ENCODE assay signal across 10 mouse cellular contexts in the genomic region with DNA sequence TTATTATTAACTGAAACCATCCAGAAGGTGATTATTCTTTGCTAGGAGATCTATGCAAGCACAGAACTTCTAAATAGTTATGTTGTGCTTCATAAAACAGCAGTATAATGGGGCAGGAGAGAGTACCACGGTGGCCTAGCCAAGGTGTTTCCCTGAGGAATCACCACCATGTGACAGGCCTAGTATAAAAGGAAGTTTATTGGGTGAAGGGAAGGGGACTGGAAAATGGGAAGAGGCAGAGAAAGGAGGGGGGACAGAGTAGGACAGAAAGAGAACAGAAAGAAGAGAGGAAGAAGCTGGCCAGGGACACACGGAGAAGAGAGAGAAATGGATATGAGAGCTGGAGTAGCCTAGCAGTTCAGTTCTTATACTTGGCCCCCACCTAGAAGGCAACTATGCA. TPM values are rescaled to one million over a fixed set of nuclear protein-coding genes. Genes with fewer than 3 reads are reported as not detected.
DNase-seq lines count a peak whose midpoint lies in the region; ATAC-seq and TF ChIP-seq lines count a peak whose summit lies in the region.
"Had no signal": no experiment of that assay in that cellular context is flagged by ENCODE, and none has a peak within 500 bp of the region (broad histone marks: within the 10 kb centered on the region; RNA-seq: fewer than 3 reads in every experiment).

No protein-coding gene starts in this region.

- ATAC-seq in forebrain, embryonic 13.5 days: no peak
- ATAC-seq in lung, embryonic 14.5 days (ENCODE audit: insufficient read depth): 0 out of 2 replicates have a peak, but pooled peaks have one; percentile 12
- ATAC-seq in hindbrain, embryonic 14.5 days (ENCODE audit: low FRiP score): 0 out of 2 replicates have a peak, but pooled peaks have one; percentile 28
- 0 out of 2 replicates have a peak, but pooled peaks have one; percentile 28 for ATAC-seq in neural tube, embryonic 14.5 days (ENCODE audit: low read depth)

- peaks cover 37% of the 10 kb centered on the region for H3K9me3 ChIP-seq in forebrain, embryonic 10.5 days
- peaks cover 37% of the 10 kb centered on the region for H3K9me3 ChIP-seq in forebrain, embryonic 13.5 days (replicated peaks)
- H3K9me3 ChIP-seq in lung, embryonic 14.5 days (ENCODE audit: low read depth, low read length): peaks cover 57% of the 10 kb centered on the region
- H3K9me3 ChIP-seq in hindbrain, embryonic 14.5 days (ENCODE audit: control insufficient read depth, low read length): peaks cover 65% of the 10 kb centered on the region
- peaks cover 31% of the 10 kb centered on the region for H3K9me3 ChIP-seq in neural tube, embryonic 14.5 days (ENCODE audit: control insufficient read depth, low read length)

- TF ChIP-seq CTCF in lung, embryonic 14.5 days (IDR thresholded peaks at IDR 0.05; ENCODE audit: low read depth): no peak

- H3K27me3 ChIP-seq in forebrain, embryonic 10.5 days (ENCODE audit: poor library complexity, severe bottlenecking): no peaks in the 10 kb centered on the region
- no peaks in the 10 kb centered on the region for H3K27me3 ChIP-seq in forebrain, embryonic 13.5 days
- no peaks in the 10 kb centered on the region for H3K27me3 ChIP-seq in lung, embryonic 14.5 days (ENCODE audit: insufficient read depth, low read length)
- no peaks in the 10 kb centered on the region for H3K27me3 ChIP-seq in hindbrain, embryonic 14.5 days (ENCODE audit: control insufficient read depth, insufficient read depth, low read length)
- H3K27me3 ChIP-seq in neural tube, embryonic 14.5 days (ENCODE audit: control insufficient read depth, insufficient read depth, low read length): no peaks in the 10 kb centered on the region

- no peaks in the 10 kb centered on the region for H3K4me1 ChIP-seq in forebrain, embryonic 10.5 days
- no peaks in the 10 kb centered on the region for H3K4me1 ChIP-seq in forebrain, embryonic 13.5 days
- H3K4me1 ChIP-seq in lung, embryonic 14.5 days (ENCODE audit: insufficient read depth): no peaks in the 10 kb centered on the region
- H3K4me1 ChIP-seq in hindbrain, embryonic 14.5 days (replicated peaks; ENCODE audit: control insufficient read depth, insufficient read depth, low read length): no peaks in the 10 kb centered on the region
- H3K4me1 ChIP-seq in neural tube, embryonic 14.5 days (ENCODE audit: control insufficient read depth, insufficient read depth, low read length): no peaks in the 10 kb centered on the region

- H3K27ac ChIP-seq in forebrain, embryonic 10.5 days: no peak overlapping the region
- H3K27ac ChIP-seq in forebrain, embryonic 13.5 days: no peak overlapping the region
- H3K27ac ChIP-seq in lung, embryonic 14.5 days (ENCODE audit: low read depth): no peak overlapping the region
- no peak overlapping the region for H3K27ac ChIP-seq in hindbrain, embryonic 14.5 days
- H3K27ac ChIP-seq in neural tube, embryonic 14.5 days (ENCODE audit: low read depth, low read length): no peak overlapping the region

- DNase-seq in forebrain, embryonic 10.5 days (ENCODE audit: extremely low spot score, low spot score): peak; percentile 21
- peak; percentile 8 for DNase-seq in lung, embryonic 14.5 days
- DNase-seq in lung, postnatal 10 days: no peak
- DNase-seq in hindbrain, embryonic 14.5 days (ENCODE audit: low spot score): peak; percentile 22
- DNase-seq in left cerebral cortex, postnatal 14 days (ENCODE audit: low spot score in 2 of 2): no peak
- no peak for DNase-seq in spleen, postnatal 14 days (ENCODE audit: low spot score in 2 of 2)
- DNase-seq: adrenal gland, postnatal 36 days; cerebellum, adult 9-11 months had no signal

- no peak overlapping the region for H3K9ac ChIP-seq in forebrain, embryonic 13.5 days
- H3K9ac ChIP-seq in lung, embryonic 14.5 days: no peak overlapping the region
- no peak overlapping the region for H3K9ac ChIP-seq in hindbrain, embryonic 14.5 days
- no peak overlapping the region for H3K9ac ChIP-seq in neural tube, embryonic 14.5 days (replicated peaks; ENCODE audit: low read depth, low read length)

- H3K36me3 ChIP-seq in forebrain, embryonic 10.5 days (replicated peaks): no peaks in the 10 kb centered on the region
- no peaks in the 10 kb centered on the region for H3K36me3 ChIP-seq in forebrain, embryonic 13.5 days (ENCODE audit: poor library complexity, severe bottlenecking)
- no peaks in the 10 kb centered on the region for H3K36me3 ChIP-seq in lung, embryonic 14.5 days (ENCODE audit: insufficient read depth)
- no peaks in the 10 kb centered on the region for H3K36me3 ChIP-seq in hindbrain, embryonic 14.5 days (replicated peaks; ENCODE audit: control insufficient read depth, insufficient read depth)
- H3K36me3 ChIP-seq in neural tube, embryonic 14.5 days (ENCODE audit: control insufficient read depth, insufficient read depth, low read length): no peaks in the 10 kb centered on the region

- no peak overlapping the region for H3K4me3 ChIP-seq in forebrain, embryonic 10.5 days
- no peak overlapping the region for H3K4me3 ChIP-seq in forebrain, embryonic 13.5 days
- no peak overlapping the region for H3K4me3 ChIP-seq in lung, embryonic 14.5 days (ENCODE audit: low read depth, low read length)
- H3K4me3 ChIP-seq in hindbrain, embryonic 14.5 days (replicated peaks; ENCODE audit: low read length): no peak overlapping the region
- no peak overlapping the region for H3K4me3 ChIP-seq in neural tube, embryonic 14.5 days (ENCODE audit: low read depth, low read length)

- H3K4me2 ChIP-seq in forebrain, embryonic 13.5 days: no peak overlapping the region
- H3K4me2 ChIP-seq in lung, embryonic 14.5 days: no peak overlapping the region
- H3K4me2 ChIP-seq in hindbrain, embryonic 14.5 days (replicated peaks): no peak overlapping the region
- H3K4me2 ChIP-seq in neural tube, embryonic 14.5 days (ENCODE audit: low read depth, low read length): no peak overlapping the region

- intact Hi-C loops in left cerebral cortex, postnatal 14 days (cut with DNase I): no loop called here

- WGBS in forebrain, embryonic 10.5 days: 47% methylated on average over 2 of the region's 2 CpGs
- WGBS in forebrain, embryonic 13.5 days: 45% methylated on average over 2 of the region's 2 CpGs
- WGBS in lung, embryonic 14.5 days: 39% methylated on average over 2 of the region's 2 CpGs
- WGBS in hindbrain, embryonic 14.5 days: 47% methylated on average over 2 of the region's 2 CpGs
- 42% methylated on average over 2 of the region's 2 CpGs for WGBS in neural tube, embryonic 14.5 days

RNA-seq across cellular contexts. Expression of gene Zfp982, which starts 58.3 kb away (rescaled TPM):
- polyA plus RNA-seq in forebrain, embryonic 10.5 days (2016; fragmentation: Nextera tagmentation; extraction: Ambion mirVana): 6.4 and 10.5 TPM in 2 replicates
- polyA plus RNA-seq in forebrain, embryonic 13.5 days (2015; fragmentation: Nextera tagmentation; extraction: Ambion mirVana): 1.5 and 2.8 TPM in 2 replicates
- polyA plus RNA-seq in lung, embryonic 14.5 days (2014; fragmentation: Nextera tagmentation; extraction: Ambion mirVana): 5.1 and 5.4 TPM in 2 replicates
- polyA plus RNA-seq in hindbrain, embryonic 14.5 days (2014; fragmentation: Nextera tagmentation; extraction: Ambion mirVana): 7.2 and 7.7 TPM in 2 replicates
- polyA plus RNA-seq in neural tube, embryonic 14.5 days (2014; fragmentation: Nextera tagmentation; extraction: Ambion mirVana): 7.5 and 8.8 TPM in 2 replicates
- total RNA-seq in left cerebral cortex, postnatal 14 days (2021): 1 to 10 TPM; 3.0 TPM

Comparison
In these comparisons a context has a peak if more than half of its experiments do, and no peak if none do; other contexts are left out.
1. DNase-seq: peak in forebrain, embryonic 10.5 days (single experiment), lung, embryonic 14.5 days (single experiment) and hindbrain, embryonic 14.5 days (single experiment); none in lung, postnatal 10 days (single experiment), left cerebral cortex, postnatal 14 days (0 of 2) and spleen, postnatal 14 days (0 of 2).